Mouse (Mus musculus): ENCODE results near the gene Gmeb2.

- TF ChIP-seq CTCF (IDR thresholded peaks at IDR 0.05; ENCODE audit: low read depth, low read length) (no peak), POLR2A (IDR thresholded peaks at IDR 0.05; ENCODE audit: borderline replicate concordance, low read depth, low read length) (no peak)
Observed at GRCm38 (mm10) chr2:181243706-181244394, 44.0 kb downstream of the Gmeb2 start.
